Mouse (Mus musculus) heart, embryonic 14.5 days (tissue): Measurements from ENCODE around the gene Ces1c. TPM values are rescaled to one million over a fixed set of nuclear protein-coding genes. Genes with fewer than 3 reads are reported as not detected.

Experiments used
- ATAC-seq: fragments of 200-750 bp; cut with Nextera tagmentation; 2 replicates; pipeline ENCODE4 v1.8.0; 2017; ENCODE audit warnings: low read depth, moderate TSS enrichment; ENCODE audit not compliant: insufficient number of reproducible peaks, insufficient read depth, low FRiP score
- H3K27ac ChIP-seq, 2 experiments: fragments of 200-500 bp in 1 of 2; fragments of 300-500 bp in 1 of 2; sonication (generic) in 1 of 2; replicated peaks in 1 of 2; 2 replicates each; pipeline ENCODE4 v1.5.1; 2012 to 2014; ENCODE audit warnings: low read depth in 2 of 2, low read length in 2 of 2, control low read depth in 1 of 2, mild to moderate bottlenecking in 1 of 2, mixed read lengths in 1 of 2; ENCODE audit not compliant: control insufficient read depth in 1 of 2, insufficient read depth in 1 of 2
- H3K27me3 ChIP-seq: fragments of 300-500 bp; sonication (generic); 2 replicates; pipeline ENCODE4 v1.6.1; 2014; ENCODE audit warnings: mild to moderate bottlenecking, low read length, control low read depth; ENCODE audit not compliant: control insufficient read depth, insufficient read depth
- H3K36me3 ChIP-seq: fragments of 300-500 bp; sonication (generic); 2 replicates; pipeline ENCODE4 v1.6.1; 2014; ENCODE audit warnings: mild to moderate bottlenecking, control low read depth, low read length, mixed read lengths; ENCODE audit not compliant: control insufficient read depth, insufficient read depth
- H3K4me1 ChIP-seq, 2 experiments: fragments of 200-500 bp in 1 of 2; fragments of 300-500 bp in 1 of 2; sonication (generic) in 1 of 2; 2 replicates each; pipeline ENCODE4 v1.6.1; 2012 to 2014; ENCODE audit warnings: low read length in 2 of 2, control low read depth in 1 of 2, mixed read lengths in 1 of 2; ENCODE audit not compliant: control insufficient read depth in 2 of 2, insufficient read depth in 2 of 2
- H3K4me2 ChIP-seq: fragments of 300-500 bp; sonication (generic); 2 replicates; pipeline ENCODE4 v1.6.1; 2014; ENCODE audit warnings: mild to moderate bottlenecking, low read length
- H3K4me3 ChIP-seq, 2 experiments: fragments of 200-500 bp in 1 of 2; fragments of 300-500 bp in 1 of 2; sonication (generic) in 1 of 2; 2 replicates each; pipeline ENCODE4 v1.5.1; 2012 to 2014; ENCODE audit warnings: low read length in 2 of 2, mild to moderate bottlenecking in 2 of 2, control low read depth in 1 of 2, low read depth in 1 of 2, moderate library complexity in 1 of 2; ENCODE audit not compliant: control insufficient read depth in 1 of 2, insufficient read depth in 1 of 2
- H3K9ac ChIP-seq: fragments of 300-500 bp; sonication (generic); 2 replicates; pipeline ENCODE4 v1.6.1; 2014; ENCODE audit warnings: mild to moderate bottlenecking, low read length
- H3K9me3 ChIP-seq: fragments of 300-500 bp; sonication (generic); 2 replicates; pipeline ENCODE4 v1.6.1; 2016; ENCODE audit warnings: low read length, control low read depth; ENCODE audit not compliant: control insufficient read depth
- WGBS: fragments of 180-500 bp; shearing (Covaris S2); extraction: QIAGEN DNeasy Blood & Tissue Kit; methylation state at CpG from one replicate; pipeline ENCODE4 v1.1.7; 2014; 5-methylcytosine and 5-hydroxymethylcytosine counted together
- polyA plus RNA-seq: library from polyadenylated mRNA; unstranded; fragments of >200 nt; fragmentation: Nextera tagmentation; extraction: Ambion mirVana; gene quantifications from 2 replicates; pipeline ENCODE4 v1.2.1, GENCODE M21; 2014

Ces1c gene
- polyA plus RNA-seq, 1 experiment from 2014 or later = not detected

GRCm38 (mm10) chr8:93147331-93147730, 16.2 kb upstream of the Ces1c start:
- no peak for ATAC-seq
- no peak overlapping the region for H3K4me2 ChIP-seq
- H3K27me3 ChIP-seq = no peaks in the 10 kb centered on the region
- H3K4me3 ChIP-seq = no peak overlapping the region
- no peaks in the 10 kb centered on the region for H3K9me3 ChIP-seq
- no peaks in the 10 kb centered on the region for H3K4me1 ChIP-seq
- H3K9ac ChIP-seq = no peak overlapping the region
- no peak overlapping the region for H3K27ac ChIP-seq
- H3K36me3 ChIP-seq = no peaks in the 10 kb centered on the region

- H3K4me3 ChIP-seq = no peak overlapping the region
- H3K9ac ChIP-seq = no peak overlapping the region
- H3K9me3 ChIP-seq = no peaks in the 10 kb centered on the region
- WGBS = 58% methylated on average over 1 of the region's 1 CpGs
- H3K27me3 ChIP-seq = no peaks in the 10 kb centered on the region
- H3K36me3 ChIP-seq = no peaks in the 10 kb centered on the region
- no peak for ATAC-seq
- no peaks in the 10 kb centered on the region for H3K4me1 ChIP-seq
- no peak overlapping the region for H3K4me2 ChIP-seq
- H3K27ac ChIP-seq = no peak overlapping the region
Observed at GRCm38 (mm10) chr8:93140696-93141095, 9.6 kb upstream of the Ces1c start.

- no peak for ATAC-seq
- no peak overlapping the region for H3K9ac ChIP-seq
- WGBS = 93% methylated on average over 2 of the region's 2 CpGs
- no peaks in the 10 kb centered on the region for H3K9me3 ChIP-seq
- H3K27me3 ChIP-seq = no peaks in the 10 kb centered on the region
- H3K4me2 ChIP-seq = no peak overlapping the region
- H3K4me1 ChIP-seq = no peaks in the 10 kb centered on the region
- H3K4me3 ChIP-seq = no peak overlapping the region
- no peak overlapping the region for H3K27ac ChIP-seq
- no peaks in the 10 kb centered on the region for H3K36me3 ChIP-seq
Observed at GRCm38 (mm10) chr8:93132196-93132595, 1.1 kb upstream of the Ces1c start.

- Histone ChIP-seq H3K27me3 (no peaks in the 10 kb centered on the region), H3K4me2 (no peak overlapping the region), H3K27ac (no peak overlapping the region), H3K4me3 (no peak overlapping the region), H3K9me3 (no peaks in the 10 kb centered on the region), H3K36me3 (no peaks in the 10 kb centered on the region), H3K9ac (no peak overlapping the region), H3K4me1 (no peaks in the 10 kb centered on the region)
- WGBS = 78% methylated on average over 2 of the region's 2 CpGs
- no peak for ATAC-seq
Observed at GRCm38 (mm10) chr8:93126476-93126875, 4.6 kb downstream of the Ces1c start.

GRCm38 (mm10) chr8:93122005-93122404, 9.1 kb downstream of the Ces1c start:
- Histone ChIP-seq H3K9me3 (no peaks in the 10 kb centered on the region), H3K4me1 (no peaks in the 10 kb centered on the region), H3K27me3 (no peaks in the 10 kb centered on the region), H3K4me2 (no peak overlapping the region), H3K36me3 (no peaks in the 10 kb centered on the region), H3K9ac (no peak overlapping the region), H3K4me3 (no peak overlapping the region), H3K27ac (no peak overlapping the region)
- WGBS = 81% methylated on average over 1 of the region's 1 CpGs
- no peak for ATAC-seq

GRCm38 (mm10) chr8:93095376-93095775, 35.7 kb downstream of the Ces1c start:
- no peaks in the 10 kb centered on the region for H3K27me3 ChIP-seq
- no peak for ATAC-seq
- H3K4me2 ChIP-seq = no peak overlapping the region
- H3K27ac ChIP-seq = no peak overlapping the region
- no peaks in the 10 kb centered on the region for H3K9me3 ChIP-seq
- no peaks in the 10 kb centered on the region for H3K36me3 ChIP-seq
- H3K9ac ChIP-seq = no peak overlapping the region
- no peaks in the 10 kb centered on the region for H3K4me1 ChIP-seq
- no peak overlapping the region for H3K4me3 ChIP-seq

GRCm38 (mm10) chr8:93091324-93091723, 39.8 kb downstream of the Ces1c start:
- Histone ChIP-seq H3K4me1 (no peaks in the 10 kb centered on the region), H3K4me3 (no peak overlapping the region), H3K36me3 (no peaks in the 10 kb centered on the region), H3K27me3 (no peaks in the 10 kb centered on the region), H3K27ac (no peak overlapping the region), H3K4me2 (no peak overlapping the region), H3K9me3 (no peaks in the 10 kb centered on the region), H3K9ac (no peak overlapping the region)
- 64% methylated on average over 1 of the region's 1 CpGs for WGBS
- ATAC-seq = no peak

GRCm38 (mm10) chr8:93088686-93089122, 42.4 kb downstream of the Ces1c start:
- H3K4me1 ChIP-seq = no peaks in the 10 kb centered on the region
- 10% methylated on average over 2 of the region's 2 CpGs for WGBS
- ATAC-seq = no peak
- H3K36me3 ChIP-seq = no peaks in the 10 kb centered on the region
- H3K9ac ChIP-seq = no peak overlapping the region
- H3K4me2 ChIP-seq = no peak overlapping the region
- no peak overlapping the region for H3K27ac ChIP-seq
- no peaks in the 10 kb centered on the region for H3K9me3 ChIP-seq
- no peak overlapping the region for H3K4me3 ChIP-seq
- no peaks in the 10 kb centered on the region for H3K27me3 ChIP-seq
